Mouse (Mus musculus): Measurements from ENCODE around the gene Med9.

GRCm38 (mm10) chr11:60005866-60006265 lies 57.9 kb downstream of the Med9 start:
- TF ChIP-seq POLR2A (IDR thresholded peaks at IDR 0.05; ENCODE audit: insufficient read depth, low read length) (no peak), CTCF (IDR thresholded peaks at IDR 0.05; ENCODE audit: low read depth, low read length) (no peak), EP300 (IDR thresholded peaks at IDR 0.05; ENCODE audit: insufficient read depth, low read depth, low read length) (no peak)
